Mouse (Mus musculus) G1E (cell line): ENCODE results near the gene Rhox12.

Experiments used
- CTCF ChIP-seq: IDR thresholded peaks from 2 replicates; pipeline ENCODE4 v1.5.1; 2012; ENCODE audit warnings: low read depth, low read length, inconsistent platforms, mixed read lengths
- POLR2AphosphoS5 ChIP-seq: IDR thresholded peaks from 2 replicates; pipeline ENCODE4 v1.6.1; 2012; ENCODE audit warnings: low read depth, low read length, inconsistent platforms; ENCODE audit not compliant: insufficient replicate concordance

- TF ChIP-seq CTCF (no peak), POLR2AphosphoS5 (no peak)
Measured at GRCm38 (mm10) chrX:38061544-38061943, 49.2 kb downstream of the Rhox12 start.
